Mouse (Mus musculus): Measurements from ENCODE around the gene Ints2. TPM values are rescaled to one million over a fixed set of nuclear protein-coding genes. Genes with fewer than 3 reads are reported as not detected.
"Not testable (repeated sequence)": the region's sequence is repeated elsewhere in the genome, so short reads cannot be mapped to it uniquely, and the experiment has no call there.

Ints2 gene
- total and polyA plus RNA-seq, 2 experiments from 2014 or later: 12.0 to 43.7 TPM

- H3K4me3 ChIP-seq (ENCODE audit: low read depth, low read length): no peak overlapping the region
- H3K27ac ChIP-seq (ENCODE audit: low read depth, low read length): no peak overlapping the region
- H3K36me3 ChIP-seq (ENCODE audit: insufficient read depth): peaks cover 32% of the 10 kb centered on the region
- no peak for TF ChIP-seq CTCF (IDR thresholded peaks at IDR 0.05; ENCODE audit: low read depth)
- H3K4me1 ChIP-seq (ENCODE audit: insufficient read depth): 0 out of 2 replicates have a peak, but pooled peaks cover 6% of the 10 kb centered on the region
- 97% methylated on average over 5 of the region's 5 CpGs for WGBS
- no peaks in the 10 kb centered on the region for H3K27me3 ChIP-seq (ENCODE audit: insufficient read depth, low read length)
- ATAC-seq: no peak
- DNase-seq: no peak
- 0 out of 2 replicates have a peak, but pooled peaks cover 9% of the 10 kb centered on the region for H3K9me3 ChIP-seq (ENCODE audit: low read length)
- H3K9ac ChIP-seq: no peak overlapping the region
- H3K4me2 ChIP-seq (ENCODE audit: low read depth): no peak overlapping the region
Observed at GRCm38 (mm10) chr11:86205031-86205430, 52.3 kb downstream of the Ints2 start.

- Histone ChIP-seq H3K36me3 (ENCODE audit: insufficient read depth) (peaks cover 15% of the 10 kb centered on the region), H3K9ac (peak overlapping the region; percentile 66), H3K27me3 (ENCODE audit: insufficient read depth, low read length) (no peaks in the 10 kb centered on the region), H3K9me3 (ENCODE audit: low read length) (0 out of 2 replicates have a peak, but pooled peaks cover 9% of the 10 kb centered on the region), H3K4me3 (ENCODE audit: low read depth, low read length) (peak overlapping the region; percentile 85), H3K4me2 (ENCODE audit: low read depth) (peak overlapping the region; percentile 75), H3K4me1 (ENCODE audit: insufficient read depth) (0 out of 2 replicates have a peak, but pooled peaks cover 6% of the 10 kb centered on the region), H3K27ac (ENCODE audit: low read depth, low read length) (peak overlapping the region; percentile 86; the same call in 1 of the 2 replicates)
- ATAC-seq: no peak
- DNase-seq: peak; percentile 1
- WGBS: 51% methylated on average over 16 of the region's 16 CpGs
- no peak for TF ChIP-seq CTCF (IDR thresholded peaks at IDR 0.05; ENCODE audit: low read depth)
Observed at GRCm38 (mm10) chr11:86201901-86202675, 55.3 kb downstream of the Ints2 start.

- WGBS: under 1% methylated on average over 60 of the region's 60 CpGs
- Histone ChIP-seq H3K4me2 (ENCODE audit: low read depth) (peak within 1 kb of the TSS; percentile 75), H3K36me3 (ENCODE audit: insufficient read depth) (peaks cover 8% of the 10 kb centered on the region; the same call in 1 of the 2 replicates), H3K4me3 (ENCODE audit: low read depth, low read length) (peak within 1 kb of the TSS; percentile 85), H3K4me1 (ENCODE audit: insufficient read depth) (0 out of 2 replicates have a peak, but pooled peaks cover 6% of the 10 kb centered on the region), H3K27me3 (ENCODE audit: insufficient read depth, low read length) (no peaks in the 10 kb centered on the region), H3K9me3 (ENCODE audit: low read length) (0 out of 2 replicates have a peak, but pooled peaks cover 9% of the 10 kb centered on the region), H3K9ac (peak within 1 kb of the TSS; percentile 66), H3K27ac (ENCODE audit: low read depth, low read length) (peak within 1 kb of the TSS; percentile 86)
- TF ChIP-seq CTCF (IDR thresholded peaks at IDR 0.05; ENCODE audit: low read depth): peak; percentile 53
- peak; percentile 99 for ATAC-seq
- DNase-seq: peak; percentile 98
Observed at GRCm38 (mm10) chr11:86201037-86201786, 56.2 kb downstream of the Ints2 start, which contains the start of gene Brip1. TSS of gene Brip1 (minus strand) at chr11:86201193.

GRCm38 (mm10) chr11:86200460-86201021 is 56.8 kb downstream of the Ints2 start:
- H3K9ac ChIP-seq: peak overlapping the region; percentile 43
- H3K4me2 ChIP-seq (ENCODE audit: low read depth): peak overlapping the region; percentile 75
- H3K36me3 ChIP-seq (ENCODE audit: insufficient read depth): peaks cover 5% of the 10 kb centered on the region; the same call in 1 of the 2 replicates
- DNase-seq (no peak), ATAC-seq (peak; percentile 66)
- TF ChIP-seq CTCF (IDR thresholded peaks at IDR 0.05; ENCODE audit: low read depth): no peak
- peak overlapping the region; percentile 52; the same call in 1 of the 2 replicates for H3K27ac ChIP-seq (ENCODE audit: low read depth, low read length)
- H3K9me3 ChIP-seq (ENCODE audit: low read length): 0 out of 2 replicates have a peak, but pooled peaks cover 9% of the 10 kb centered on the region
- 0 out of 2 replicates have a peak, but pooled peaks cover 6% of the 10 kb centered on the region for H3K4me1 ChIP-seq (ENCODE audit: insufficient read depth)
- peak overlapping the region; percentile 85 for H3K4me3 ChIP-seq (ENCODE audit: low read depth, low read length)
- no peaks in the 10 kb centered on the region for H3K27me3 ChIP-seq (ENCODE audit: insufficient read depth, low read length)
- WGBS: under 1% methylated on average over 18 of the region's 21 CpGs

- WGBS: 56% methylated on average over 4 of the region's 4 CpGs
- H3K9me3 ChIP-seq (ENCODE audit: low read length): 0 out of 2 replicates have a peak, but pooled peaks cover 5% of the 10 kb centered on the region
- no peak for TF ChIP-seq CTCF (IDR thresholded peaks at IDR 0.05; ENCODE audit: low read depth)
- no peak overlapping the region for H3K27ac ChIP-seq (ENCODE audit: low read depth, low read length)
- no peak overlapping the region for H3K9ac ChIP-seq
- H3K4me1 ChIP-seq (ENCODE audit: insufficient read depth): 0 out of 2 replicates have a peak, but pooled peaks cover 6% of the 10 kb centered on the region
- no peak for ATAC-seq
- DNase-seq: no peak
- 0 out of 2 replicates have a peak overlapping the region, but pooled peaks have one; percentile 75 for H3K4me2 ChIP-seq (ENCODE audit: low read depth)
- H3K36me3 ChIP-seq (ENCODE audit: insufficient read depth): no peaks in the 10 kb centered on the region
- H3K27me3 ChIP-seq (ENCODE audit: insufficient read depth, low read length): no peaks in the 10 kb centered on the region
- no peak overlapping the region for H3K4me3 ChIP-seq (ENCODE audit: low read depth, low read length)
Observed at GRCm38 (mm10) chr11:86199733-86200132, 57.6 kb downstream of the Ints2 start.

GRCm38 (mm10) chr11:86185224-86185623 is 72.2 kb downstream of the Ints2 start:
- not testable (repeated sequence) for H3K4me2 ChIP-seq (ENCODE audit: low read depth); ATAC-seq; H3K4me3 ChIP-seq (ENCODE audit: low read depth, low read length); H3K27me3 ChIP-seq (ENCODE audit: insufficient read depth, low read length); H3K27ac ChIP-seq (ENCODE audit: low read depth, low read length); DNase-seq; H3K9ac ChIP-seq; H3K9me3 ChIP-seq (ENCODE audit: low read length); H3K4me1 ChIP-seq (ENCODE audit: insufficient read depth); H3K36me3 ChIP-seq (ENCODE audit: insufficient read depth)
- 88% methylated on average over 7 of the region's 7 CpGs for WGBS
